Mouse (Mus musculus) intestine, embryonic 14.5 days (tissue): ENCODE results near the gene Cnksr2. TPM values are rescaled to one million over a fixed set of nuclear protein-coding genes. Genes with fewer than 3 reads are reported as not detected.
A peak's percentile ranks its signal among the peaks of the same experiment; 100 is the strongest.

Experiments used
- ATAC-seq: fragments of 200-750 bp; cut with Nextera tagmentation; replicated peaks from 2 replicates; pipeline ENCODE4 v1.8.0; 2017; ENCODE audit warnings: low read depth, moderate number of reproducible peaks, moderate TSS enrichment, moderate library complexity; ENCODE audit not compliant: low FRiP score, low TSS enrichment
- DNase-seq: peaks from one replicate; pipeline ENCODE4 v3.0.0-alpha.2; 2018; ENCODE audit warnings: low spot score
- H3K27ac ChIP-seq: fragments of 300-500 bp; sonication (generic); 2 replicates; pipeline ENCODE4 v1.5.1; 2014; ENCODE audit warnings: low read depth, mild to moderate bottlenecking, control low read depth
- H3K27me3 ChIP-seq: fragments of 300-500 bp; sonication (generic); replicated peaks from 2 replicates; pipeline ENCODE4 v1.6.1; 2014; ENCODE audit warnings: low read length, control low read depth; ENCODE audit not compliant: control insufficient read depth, insufficient read depth
- H3K36me3 ChIP-seq: fragments of 300-500 bp; sonication (generic); 2 replicates; pipeline ENCODE4 v1.6.1; 2014; ENCODE audit warnings: low read length, control low read depth; ENCODE audit not compliant: control insufficient read depth, insufficient read depth
- H3K4me1 ChIP-seq: fragments of 300-500 bp; sonication (generic); replicated peaks from 2 replicates; pipeline ENCODE4 v1.6.1; 2014; ENCODE audit warnings: low read length, control low read depth, mixed read lengths; ENCODE audit not compliant: control insufficient read depth, insufficient read depth
- H3K4me2 ChIP-seq: fragments of 300-500 bp; sonication (generic); 2 replicates; pipeline ENCODE4 v1.6.1; 2014; ENCODE audit warnings: low read length
- H3K4me3 ChIP-seq: fragments of 300-500 bp; sonication (generic); 2 replicates; pipeline ENCODE4 v1.5.1; 2014; ENCODE audit warnings: low read depth, low read length, control low read depth, mixed read lengths
- H3K9ac ChIP-seq: fragments of 300-500 bp; sonication (generic); 2 replicates; pipeline ENCODE4 v1.6.1; 2014; ENCODE audit warnings: mild to moderate bottlenecking, low read length
- H3K9me3 ChIP-seq: fragments of 300-500 bp; sonication (generic); 2 replicates; pipeline ENCODE4 v1.6.1; 2016; ENCODE audit warnings: low read length, control low read depth; ENCODE audit not compliant: control insufficient read depth
- WGBS: fragments of 180-500 bp; shearing (Covaris S2); extraction: QIAGEN DNeasy Blood & Tissue Kit; methylation state at CpG from one replicate; pipeline ENCODE4 v1.1.7; 2014; 5-methylcytosine and 5-hydroxymethylcytosine counted together
- polyA plus RNA-seq: library from polyadenylated mRNA; unstranded; fragments of >200 nt; fragmentation: Nextera tagmentation; extraction: Ambion mirVana; gene quantifications from 2 replicates; pipeline ENCODE4 v1.2.1, GENCODE M21; 2014

Cnksr2 gene
- polyA plus RNA-seq, 1 experiment from 2014 or later: 0.89 TPM

GRCm38 (mm10) chrX:157920093-157920492 lies 123.0 kb downstream of the Cnksr2 start:
- Histone ChIP-seq H3K4me3 (no peak overlapping the region), H3K27me3 (no peaks in the 10 kb centered on the region), H3K4me2 (no peak overlapping the region), H3K9ac (no peak overlapping the region), H3K36me3 (no peaks in the 10 kb centered on the region), H3K4me1 (no peaks in the 10 kb centered on the region), H3K27ac (no peak overlapping the region), H3K9me3 (no peaks in the 10 kb centered on the region)
- ATAC-seq: no peak
- WGBS: 93% methylated on average over 3 of the region's 3 CpGs
- DNase-seq: no peak

- WGBS: 77% methylated on average over 4 of the region's 4 CpGs
- no peaks in the 10 kb centered on the region for H3K36me3 ChIP-seq
- no peaks in the 10 kb centered on the region for H3K4me1 ChIP-seq
- H3K4me2 ChIP-seq: no peak overlapping the region
- H3K27me3 ChIP-seq: no peaks in the 10 kb centered on the region
- no peaks in the 10 kb centered on the region for H3K9me3 ChIP-seq
- H3K4me3 ChIP-seq: no peak overlapping the region
- ATAC-seq (no peak), DNase-seq (no peak)
- no peak overlapping the region for H3K27ac ChIP-seq
- no peak overlapping the region for H3K9ac ChIP-seq
Measured at GRCm38 (mm10) chrX:157829983-157830382, 213.1 kb downstream of the Cnksr2 start.

GRCm38 (mm10) chrX:157818921-157819260 lies 224.2 kb downstream of the Cnksr2 start:
- Histone ChIP-seq H3K4me1 (no peaks in the 10 kb centered on the region), H3K27me3 (peaks cover 4% of the 10 kb centered on the region; the same call in 1 of the 2 replicates), H3K9me3 (no peaks in the 10 kb centered on the region), H3K4me3 (no peak overlapping the region), H3K9ac (no peak overlapping the region), H3K36me3 (no peaks in the 10 kb centered on the region), H3K4me2 (no peak overlapping the region), H3K27ac (no peak overlapping the region)
- WGBS: 87% methylated on average over 13 of the region's 13 CpGs
- no peak for DNase-seq
- no peak for ATAC-seq

GRCm38 (mm10) chrX:157818207-157818920 lies 224.7 kb downstream of the Cnksr2 start, which contains the start of gene Klhl34:
Klhl34 (plus strand) TSS chrX:157818435.
- H3K9ac ChIP-seq: no peak within 1 kb of the TSS
- ATAC-seq: no peak
- no peaks in the 10 kb centered on the region for H3K36me3 ChIP-seq
- DNase-seq: peak; percentile 53
- peak within 1 kb of the TSS; percentile 13 for H3K4me3 ChIP-seq
- H3K27me3 ChIP-seq: peaks cover 4% of the 10 kb centered on the region; the same call in 1 of the 2 replicates
- H3K4me1 ChIP-seq: no peaks in the 10 kb centered on the region
- no peak within 1 kb of the TSS for H3K27ac ChIP-seq
- no peaks in the 10 kb centered on the region for H3K9me3 ChIP-seq
- 43% methylated on average over 28 of the region's 28 CpGs for WGBS
- peak within 1 kb of the TSS; percentile 52 for H3K4me2 ChIP-seq

GRCm38 (mm10) chrX:157817571-157818206 lies 225.4 kb downstream of the Cnksr2 start:
- peak overlapping the region; percentile 52 for H3K4me2 ChIP-seq
- ATAC-seq (peak; percentile 72), DNase-seq (peak; percentile 52)
- H3K27me3 ChIP-seq: peaks cover 4% of the 10 kb centered on the region; the same call in 1 of the 2 replicates
- H3K9ac ChIP-seq: no peak overlapping the region
- H3K4me1 ChIP-seq: no peaks in the 10 kb centered on the region
- 15% methylated on average over 31 of the region's 31 CpGs for WGBS
- H3K4me3 ChIP-seq: peak overlapping the region; percentile 13
- H3K27ac ChIP-seq: no peak overlapping the region
- no peaks in the 10 kb centered on the region for H3K9me3 ChIP-seq
- H3K36me3 ChIP-seq: no peaks in the 10 kb centered on the region

- no peak overlapping the region for H3K4me3 ChIP-seq
- no peaks in the 10 kb centered on the region for H3K36me3 ChIP-seq
- H3K27ac ChIP-seq: no peak overlapping the region
- DNase-seq (no peak), ATAC-seq (no peak)
- no peaks in the 10 kb centered on the region for H3K9me3 ChIP-seq
- no peak overlapping the region for H3K9ac ChIP-seq
- no peaks in the 10 kb centered on the region for H3K4me1 ChIP-seq
- no peaks in the 10 kb centered on the region for H3K27me3 ChIP-seq
- 81% methylated on average over 1 of the region's 1 CpGs for WGBS
- no peak overlapping the region for H3K4me2 ChIP-seq
Measured at GRCm38 (mm10) chrX:157809721-157810120, 233.4 kb downstream of the Cnksr2 start.

- ATAC-seq (no peak), DNase-seq (no peak)
- Histone ChIP-seq H3K36me3 (no peaks in the 10 kb centered on the region), H3K4me1 (no peaks in the 10 kb centered on the region), H3K4me3 (no peak overlapping the region), H3K4me2 (no peak overlapping the region), H3K9me3 (no peaks in the 10 kb centered on the region), H3K27ac (no peak overlapping the region), H3K27me3 (no peaks in the 10 kb centered on the region), H3K9ac (no peak overlapping the region)
- WGBS: 94% methylated on average over 2 of the region's 2 CpGs
Measured at GRCm38 (mm10) chrX:157801669-157802068, 241.4 kb downstream of the Cnksr2 start.
